Mouse (Mus musculus): Measurements from ENCODE around the gene Tcf3.
A peak's percentile ranks its signal among the peaks of the same experiment; 100 is the strongest.

DNA sequence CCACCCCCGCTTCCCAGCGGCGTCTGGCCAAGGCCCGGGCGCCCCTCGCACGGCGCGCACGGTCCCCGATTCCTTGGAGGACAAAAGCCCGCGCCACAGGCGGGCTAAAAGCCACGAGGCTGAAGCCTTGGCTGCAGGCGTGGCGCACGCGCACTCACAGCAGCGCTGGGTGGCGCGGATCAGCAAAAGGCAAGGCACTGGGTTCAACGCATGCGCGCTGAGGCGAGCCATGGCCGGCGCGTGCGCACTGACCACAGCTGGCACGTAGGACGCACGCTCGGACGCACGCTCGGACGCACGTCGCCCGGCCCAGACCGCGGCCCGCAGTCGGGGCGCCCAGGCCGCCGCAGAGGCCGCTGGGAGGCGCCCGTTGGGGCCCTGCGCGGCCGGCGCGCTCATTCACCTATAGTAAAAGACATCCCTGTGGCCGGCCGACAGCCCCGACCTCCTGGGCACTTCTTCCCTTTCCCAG lies 34.7 kb downstream of the Tcf3 start:
- peak in 1 of 2 experiments; percentile 10; a peak in 1 of 4 replicates for TF ChIP-seq CTCF (conservative IDR thresholded peaks at IDR 0.05 in 1 of 2, IDR thresholded peaks at IDR 0.05 in 1 of 2; ENCODE audit: low read depth in 2 of 2, low read length in 2 of 2)
- TF ChIP-seq RAD21 (IDR thresholded peaks at IDR 0.05; ENCODE audit: low read depth, low read length): no peak
- TF ChIP-seq MYC (IDR thresholded peaks at IDR 0.05; ENCODE audit: low read depth, low read length): peak; percentile 92
- no peak for TF ChIP-seq JUND (conservative IDR thresholded peaks at IDR 0.05; ENCODE audit: low read depth, low read length)
- TF ChIP-seq ZKSCAN1 (IDR thresholded peaks at IDR 0.05; ENCODE audit: borderline replicate concordance, low read depth, low read length): no peak
- TF ChIP-seq POLR2A (IDR thresholded peaks at IDR 0.05; ENCODE audit: low read depth, low read length): peak; percentile 85
- TF ChIP-seq ZC3H11A (IDR thresholded peaks at IDR 0.05; ENCODE audit: low read depth, low read length): no peak
- no peak for TF ChIP-seq RCOR1 (conservative IDR thresholded peaks at IDR 0.05; ENCODE audit: low read depth, low read length)
- TF ChIP-seq NRF1 (IDR thresholded peaks at IDR 0.05; ENCODE audit: low read depth, low read length): peak; percentile 94

Data from CH12.LX (cell line).